ENCODE assay signal across 8 mouse cellular contexts in the genomic region with DNA sequence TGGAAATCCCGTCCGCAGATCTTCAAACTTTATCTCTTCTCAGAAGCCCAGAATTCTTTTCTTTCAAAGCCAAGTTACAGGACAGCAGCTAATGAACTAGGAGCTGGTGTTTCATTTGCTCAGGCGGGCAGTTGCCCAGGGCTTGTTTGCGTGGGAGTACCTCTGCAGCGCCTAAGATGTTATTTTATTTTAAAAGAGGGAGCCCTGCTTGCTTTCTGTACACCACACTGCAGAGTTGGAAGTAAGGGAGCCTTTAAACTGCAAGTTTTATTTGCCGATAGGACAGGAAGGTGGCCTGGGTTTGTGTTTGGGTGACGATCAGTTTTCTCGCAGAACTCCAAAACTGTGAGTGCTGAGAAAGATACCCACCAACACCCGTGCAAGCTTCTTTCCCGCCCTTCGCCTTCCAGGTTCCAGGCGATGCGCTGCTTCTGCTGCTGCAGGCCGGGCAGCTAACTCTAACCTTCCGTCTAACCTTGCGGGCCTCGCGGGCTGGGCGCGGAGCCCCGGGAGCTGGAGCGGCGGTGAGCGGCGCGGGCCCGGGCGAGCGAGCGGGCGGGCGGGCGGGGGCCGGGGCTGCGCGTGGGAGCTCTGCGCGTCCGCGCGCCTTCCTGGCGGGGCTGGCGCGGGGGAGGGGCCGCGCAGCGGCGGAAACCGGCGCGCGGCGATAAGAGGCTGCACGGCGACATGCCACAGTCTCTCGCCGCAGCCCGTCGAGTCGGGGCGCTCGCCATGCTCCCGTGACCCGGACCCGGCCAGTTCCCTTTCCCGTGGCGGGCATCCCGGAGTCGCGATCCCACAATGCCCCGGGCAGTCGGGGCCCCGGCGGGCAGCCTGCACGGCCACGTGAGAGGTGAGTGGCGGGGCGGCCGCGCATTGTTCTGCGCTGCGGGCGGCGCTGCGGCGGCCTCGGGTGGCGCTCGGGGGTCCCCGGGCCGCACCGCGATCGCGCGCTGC. TPM values are rescaled to one million over a fixed set of nuclear protein-coding genes. Genes with fewer than 3 reads are reported as not detected.
DNase-seq lines count a peak whose midpoint lies in the region; ATAC-seq and TF ChIP-seq lines count a peak whose summit lies in the region.

No protein-coding gene starts in this region.

- peaks cover 45% of the 10 kb centered on the region for H3K4me1 ChIP-seq in embryonic facial prominence, embryonic 13.5 days
- peaks cover 23% of the 10 kb centered on the region for H3K4me1 ChIP-seq in heart, adult 2 months (ENCODE audit: control insufficient read depth, insufficient read depth, low read length)
- peaks cover 24% of the 10 kb centered on the region for H3K4me1 ChIP-seq in kidney, adult 2 months (ENCODE audit: control insufficient read depth, insufficient read depth, low read length)
- H3K4me1 ChIP-seq in limb, embryonic 14.5 days (ENCODE audit: control insufficient read depth, insufficient read depth, low read length), result peaks cover 21% of the 10 kb centered on the region
- peaks cover 38% of the 10 kb centered on the region for H3K4me1 ChIP-seq in midbrain, embryonic 15.5 days

- H3K9me3 ChIP-seq in embryonic facial prominence, embryonic 13.5 days, result no peaks in the 10 kb centered on the region
- H3K9me3 ChIP-seq in limb, embryonic 14.5 days (ENCODE audit: control insufficient read depth, low read length), result no peaks in the 10 kb centered on the region
- no peaks in the 10 kb centered on the region for H3K9me3 ChIP-seq in midbrain, embryonic 15.5 days

- peak overlapping the region; percentile 99 for H3K27ac ChIP-seq in embryonic facial prominence, embryonic 13.5 days
- H3K27ac ChIP-seq in heart, adult 2 months, result peak overlapping the region; percentile 100
- peak overlapping the region; percentile 86 for H3K27ac ChIP-seq in kidney, adult 2 months (ENCODE audit: insufficient read depth, low read depth, low read length)
- peak overlapping the region; percentile 96 for H3K27ac ChIP-seq in limb, embryonic 14.5 days (replicated peaks; ENCODE audit: low read depth, low read length)
- H3K27ac ChIP-seq in midbrain, embryonic 15.5 days, result peak overlapping the region; percentile 85

- H3K9ac ChIP-seq in embryonic facial prominence, embryonic 13.5 days, result peak overlapping the region; percentile 95
- peak overlapping the region; percentile 78 for H3K9ac ChIP-seq in heart, adult 2 months (ENCODE audit: low read depth, low read length)
- peak overlapping the region; percentile 96 for H3K9ac ChIP-seq in limb, embryonic 14.5 days (ENCODE audit: low read depth, low read length, severe bottlenecking)
- H3K9ac ChIP-seq in midbrain, embryonic 15.5 days, result peak overlapping the region; percentile 62

- TF ChIP-seq CTCF in heart, adult 2 months (IDR thresholded peaks at IDR 0.05), result no peak
- TF ChIP-seq CTCF in kidney, adult 2 months (conservative IDR thresholded peaks at IDR 0.05; ENCODE audit: insufficient read depth, insufficient read length, low read depth, low read length), result no peak

- intact Hi-C loops in heart, adult 2 months (cut with DNase I), result loop anchor here (5.0 kb wide), 4 partner anchors 81 to 501 kb away; partner anchors contain the start of gene P2ry1

- TF ChIP-seq EP300 in heart, adult 2 months (IDR thresholded peaks at IDR 0.05; ENCODE audit: insufficient read depth, low read depth, low read length), result 0 out of 2 replicates have a peak, but pooled peaks have one; percentile 15

- peak; percentile 81 for ATAC-seq in embryonic facial prominence, embryonic 13.5 days (ENCODE audit: insufficient number of reproducible peaks, insufficient read depth, low FRiP score, low TSS enrichment, low read depth)
- ATAC-seq in limb, embryonic 14.5 days (ENCODE audit: low FRiP score, low read depth), result peak; percentile 85
- ATAC-seq in midbrain, embryonic 15.5 days (replicated peaks), result peak; percentile 95

- H3K36me3 ChIP-seq in embryonic facial prominence, embryonic 13.5 days, result no peaks in the 10 kb centered on the region
- H3K36me3 ChIP-seq in heart, adult 2 months (ENCODE audit: control insufficient read depth, insufficient read depth, low read length), result peaks cover 31% of the 10 kb centered on the region
- H3K36me3 ChIP-seq in kidney, adult 2 months (ENCODE audit: control insufficient read depth, insufficient read depth, low read length), result no peaks in the 10 kb centered on the region
- H3K36me3 ChIP-seq in limb, embryonic 14.5 days (ENCODE audit: control insufficient read depth, insufficient read depth, low read length), result no peaks in the 10 kb centered on the region
- H3K36me3 ChIP-seq in midbrain, embryonic 15.5 days (replicated peaks), result no peaks in the 10 kb centered on the region

- no peaks in the 10 kb centered on the region for H3K27me3 ChIP-seq in embryonic facial prominence, embryonic 13.5 days
- H3K27me3 ChIP-seq in heart, adult 2 months (ENCODE audit: control insufficient read depth, insufficient read depth, low read length), result no peaks in the 10 kb centered on the region
- no peaks in the 10 kb centered on the region for H3K27me3 ChIP-seq in kidney, adult 2 months (replicated peaks; ENCODE audit: control insufficient read depth, insufficient read depth, low read length)
- no peaks in the 10 kb centered on the region for H3K27me3 ChIP-seq in limb, embryonic 14.5 days (ENCODE audit: control insufficient read depth, insufficient read depth, low read length)
- no peaks in the 10 kb centered on the region; the same call in 1 of the 2 replicates for H3K27me3 ChIP-seq in midbrain, embryonic 15.5 days (replicated peaks)

- TF ChIP-seq POLR2A in heart, adult 2 months (IDR thresholded peaks at IDR 0.05; ENCODE audit: insufficient read depth, low read depth, low read length), result peak; percentile 77
- TF ChIP-seq POLR2A in kidney, adult 2 months (IDR thresholded peaks at IDR 0.05; ENCODE audit: low read depth, low read length), result peak; percentile 57
- TF ChIP-seq POLR2A in limb, embryonic 14.5 days (IDR thresholded peaks at IDR 0.05; ENCODE audit: borderline replicate concordance, extremely low read depth, insufficient read depth, insufficient read length), result peak; percentile 50; the same call in 1 of the 2 replicates

- under 1% methylated on average over 77 of the region's 96 CpGs for WGBS in embryonic facial prominence, embryonic 13.5 days
- WGBS in heart, adult 2 months, result under 1% methylated on average over 95 of the region's 96 CpGs
- under 1% methylated on average over 90 of the region's 96 CpGs for WGBS in kidney, adult 2 months
- 2% methylated on average over 32 of the region's 96 CpGs for WGBS in limb, embryonic 14.5 days
- under 1% methylated on average over 69 of the region's 96 CpGs for WGBS in midbrain, embryonic 15.5 days

- H3K79me2 ChIP-seq in heart, adult 2 months (replicated peaks; ENCODE audit: control insufficient read depth, insufficient read depth, low read length), result 0 out of 2 replicates have a peak, but pooled peaks cover 4% of the 10 kb centered on the region

- peak; percentile 73 for DNase-seq in 416B (ENCODE audit: low read depth)
- DNase-seq in adrenal gland, postnatal 36 days, result peak; percentile 85 to 91
- peak; percentile 93 to 94 for DNase-seq in heart, adult 2 months
- peak; percentile 90 for DNase-seq in kidney, adult 2 months
- DNase-seq in limb, embryonic 14.5 days (ENCODE audit: low spot score), result no peak
- DNase-seq in spleen, adult 18-20 months, result peak; percentile 76 to 81

- peak overlapping the region; percentile 69 for H3K4me2 ChIP-seq in embryonic facial prominence, embryonic 13.5 days
- peak overlapping the region; percentile 65 for H3K4me2 ChIP-seq in limb, embryonic 14.5 days (replicated peaks; ENCODE audit: low read depth, low read length, severe bottlenecking)
- H3K4me2 ChIP-seq in midbrain, embryonic 15.5 days, result peak overlapping the region; percentile 72

- peak overlapping the region; percentile 87 for H3K4me3 ChIP-seq in embryonic facial prominence, embryonic 13.5 days
- H3K4me3 ChIP-seq in heart, adult 2 months, result peak overlapping the region; percentile 84
- peak overlapping the region; percentile 74 for H3K4me3 ChIP-seq in kidney, adult 2 months (ENCODE audit: insufficient read depth, low read depth, low read length)
- H3K4me3 ChIP-seq in limb, embryonic 14.5 days (replicated peaks; ENCODE audit: low read length), result peak overlapping the region; percentile 91
- peak overlapping the region; percentile 91 for H3K4me3 ChIP-seq in midbrain, embryonic 15.5 days

RNA-seq across cellular contexts. Expression of gene Mbnl1, which starts 28.2 kb away (rescaled TPM):
- 100 to 1,000 TPM; 504 to 609 TPM for total RNA-seq in adrenal gland, postnatal 36 days (2021)
- 99.5 and 101 TPM in 2 replicates for polyA plus RNA-seq in embryonic facial prominence, embryonic 13.5 days (2015; fragmentation: Nextera tagmentation; extraction: Ambion mirVana)
- 100 to 1,000 TPM; 215 to 237 TPM for total RNA-seq in heart, adult 2 months (2021)
- 55.8 and 79.7 TPM in 2 replicates for polyA plus RNA-seq in heart, adult 2 months (2012; rRNA removed)
- polyA plus RNA-seq in kidney, adult 2 months (2012; rRNA removed), result 43.0 and 52.3 TPM in 2 replicates
- polyA plus RNA-seq in limb, embryonic 14.5 days (2012; rRNA removed), result 40.2 and 48.3 TPM in 2 replicates
- 123 and 124 TPM in 2 replicates for polyA plus RNA-seq in limb, embryonic 14.5 days (2014; fragmentation: Nextera tagmentation; extraction: Ambion mirVana)
- 46.6 and 48.4 TPM in 2 replicates for polyA plus RNA-seq in midbrain, embryonic 15.5 days (2015; fragmentation: Nextera tagmentation; extraction: Ambion mirVana)
